Mouse (Mus musculus): Measurements from ENCODE around the gene Col8a1. TPM values are rescaled to one million over a fixed set of nuclear protein-coding genes. Genes with fewer than 3 reads are reported as not detected.

The Col8a1 gene
- total RNA-seq, 2 experiments from 2014 or later, result 2.0 to 4.3 TPM

GRCm38 (mm10) chr16:57577519-57577918 lies 177.0 kb downstream of the Col8a1 start:
- peak; percentile 58 for TF ChIP-seq CTCF (IDR thresholded peaks at IDR 0.05)

GRCm38 (mm10) chr16:57575764-57576388 lies 178.7 kb downstream of the Col8a1 start:
- Histone ChIP-seq H3K4me3 (no peak overlapping the region), H3K27ac (0 out of 2 replicates have a peak overlapping the region, but pooled peaks have one; percentile 3)
- no peak for DNase-seq
- no peak for TF ChIP-seq CTCF (IDR thresholded peaks at IDR 0.05)
- intact Hi-C loops (cut with DNase I), result loop anchor here (5.0 kb wide), 2 partner anchors 179 to 334 kb away; no protein-coding TSS in a partner anchor

More at GRCm38 (mm10) chr16:57577519-57577918, 177.0 kb downstream of the Col8a1 start:
- no peak for DNase-seq
- Histone ChIP-seq H3K4me3 (no peak overlapping the region), H3K27ac (peak overlapping the region; percentile 40; the same call in 1 of the 2 replicates)
- intact Hi-C loops (cut with DNase I), result loop anchor here (5.0 kb wide), 2 partner anchors 180 to 335 kb away; no protein-coding TSS in a partner anchor

Other genes starting within 250 kb of the Col8a1 start
- 10 to 100 TPM; 33.0 to 44.0 TPM for gene Cmss1, start 147.9 kb downstream of the Col8a1 start, total RNA-seq (2021)